Mouse (Mus musculus) natural killer cell, adult 2 months (primary cell): ENCODE data around the gene Dmxl2.

Source experiments
- DNase-seq, 2 experiments: peaks; one replicate each; pipeline ENCODE4 v3.0.0; 2022; ENCODE audit warnings: low spot score in 2 of 2

Dmxl2 gene

DNA sequence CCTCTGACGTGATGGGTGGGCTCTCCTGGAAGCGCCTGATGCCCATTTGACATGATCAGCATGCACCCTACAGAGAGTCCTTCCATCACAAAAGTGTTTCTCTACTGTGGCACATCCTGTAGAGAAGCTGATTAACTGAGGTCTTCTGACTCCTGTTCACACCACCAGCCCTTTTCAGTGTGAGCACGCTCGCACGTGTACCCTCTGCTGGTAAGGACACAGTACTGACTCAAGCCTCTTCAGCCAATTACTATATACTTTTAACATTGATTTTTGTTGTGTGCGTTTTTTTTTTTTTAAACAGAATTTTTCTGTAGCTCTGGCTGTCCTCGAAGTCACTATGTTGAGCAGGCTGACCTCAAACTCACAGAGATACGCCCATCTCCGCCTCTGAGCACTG is 185.1 kb downstream of the Dmxl2 start:
- DNase-seq = no peak
